Mouse (Mus musculus): ENCODE data around the gene Gp1ba. TPM values are rescaled to one million over a fixed set of nuclear protein-coding genes. Genes with fewer than 3 reads are reported as not detected.

Gp1ba gene
- polyA plus RNA-seq, 1 experiment from 2014 or later = 0.15 TPM

DNA sequence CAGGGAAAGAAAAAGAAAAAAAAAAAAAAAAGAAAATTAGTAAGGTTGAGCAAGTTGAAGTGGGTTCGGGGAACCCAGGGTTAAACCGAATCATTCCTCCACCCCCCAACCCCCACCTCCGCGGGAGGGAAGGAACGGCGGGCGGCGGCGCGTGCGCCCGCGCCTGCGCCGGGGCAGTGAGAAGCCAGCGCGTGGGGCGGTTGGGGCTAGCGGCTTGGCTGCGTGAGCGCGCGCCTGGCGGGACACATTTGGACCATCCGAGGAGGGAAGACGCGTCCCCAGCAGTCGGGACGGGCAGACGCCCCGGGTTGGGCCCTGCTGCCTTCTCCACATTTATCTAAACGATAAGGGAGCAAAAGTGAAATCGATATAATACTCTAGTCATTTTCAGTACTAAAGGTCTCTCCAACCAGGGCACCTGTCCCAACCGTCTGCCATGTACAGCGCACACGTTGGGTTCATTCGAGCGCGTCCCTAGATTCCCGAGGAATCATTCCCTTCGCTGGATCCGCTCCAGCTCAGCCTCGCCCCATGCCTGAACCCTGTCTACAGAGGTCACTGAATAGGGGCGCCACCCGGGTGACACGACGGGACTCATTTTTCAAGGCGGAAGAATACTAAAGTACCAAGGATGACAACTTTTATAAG, 16.1 kb downstream of the Gp1ba start:
- peak overlapping the region; percentile 95 for H3K27ac ChIP-seq (replicated peaks)
- H3K4me3 ChIP-seq (replicated peaks) = peak overlapping the region; percentile 69
- under 1% methylated on average over 48 of the region's 48 CpGs for WGBS
- H3K4me1 ChIP-seq = peaks cover 54% of the 10 kb centered on the region
- no peaks in the 10 kb centered on the region for H3K27me3 ChIP-seq (replicated peaks)
- no peaks in the 10 kb centered on the region for H3K9me3 ChIP-seq (replicated peaks)
- peak overlapping the region; percentile 86 for H3K9ac ChIP-seq (replicated peaks)
- peak; percentile 65 for ATAC-seq (ENCODE audit: low FRiP score)
- peak overlapping the region; percentile 91 for H3K4me2 ChIP-seq
- H3K36me3 ChIP-seq = peaks cover 20% of the 10 kb centered on the region

DNA sequence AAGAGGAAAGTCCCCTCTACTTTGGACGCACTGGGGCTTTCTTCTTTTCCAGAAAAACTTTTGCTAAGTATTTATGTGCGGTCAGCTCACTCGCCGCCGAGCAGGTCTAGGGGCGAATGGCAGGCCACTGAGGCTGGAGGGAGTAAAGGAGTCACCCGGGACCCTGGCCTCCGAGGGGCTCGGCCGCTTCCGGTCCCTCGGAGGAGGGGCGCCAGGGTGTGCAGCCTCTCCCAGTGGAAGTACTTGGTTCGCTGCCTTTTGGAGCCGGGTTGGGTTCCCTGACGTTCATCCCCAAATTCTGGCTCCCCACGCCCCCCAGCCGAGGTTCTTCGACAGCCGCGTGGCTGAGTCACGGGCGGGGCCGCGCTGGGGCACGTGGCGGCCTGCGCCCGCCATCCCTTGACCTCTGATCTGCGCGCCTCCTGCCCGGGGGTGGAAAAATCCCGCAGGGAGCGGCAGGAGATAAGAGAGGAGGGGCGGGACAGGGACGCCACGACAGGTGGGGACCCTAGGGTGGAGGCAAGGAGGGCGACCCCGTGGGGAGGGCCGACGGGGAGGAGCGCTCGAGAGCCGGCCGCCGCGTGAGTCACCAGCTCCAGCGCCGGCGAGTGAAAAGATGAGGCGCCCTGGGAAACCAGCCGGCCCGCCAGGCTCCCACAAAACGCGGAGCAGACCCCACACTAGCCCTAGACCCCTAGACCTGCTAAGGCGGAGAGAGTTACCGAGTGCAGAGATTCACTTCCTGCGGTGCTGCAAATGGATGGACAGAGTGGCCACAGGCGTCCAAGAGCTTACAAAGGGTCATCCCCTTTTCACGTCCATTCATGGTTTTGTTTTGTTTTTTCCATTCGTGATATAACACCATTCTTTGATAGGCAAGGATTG, 16.9 kb downstream of the Gp1ba start:
- Histone ChIP-seq H3K4me1 (peaks cover 49% of the 10 kb centered on the region), H3K4me3 (replicated peaks) (peak overlapping the region; percentile 69), H3K4me2 (peak overlapping the region; percentile 91), H3K27ac (replicated peaks) (peak overlapping the region; percentile 95), H3K36me3 (peaks cover 12% of the 10 kb centered on the region), H3K27me3 (replicated peaks) (no peaks in the 10 kb centered on the region), H3K9me3 (replicated peaks) (no peaks in the 10 kb centered on the region), H3K9ac (replicated peaks) (peak overlapping the region; percentile 86)
- WGBS = under 1% methylated on average over 61 of the region's 61 CpGs
- ATAC-seq (ENCODE audit: low FRiP score) = no peak

DNA sequence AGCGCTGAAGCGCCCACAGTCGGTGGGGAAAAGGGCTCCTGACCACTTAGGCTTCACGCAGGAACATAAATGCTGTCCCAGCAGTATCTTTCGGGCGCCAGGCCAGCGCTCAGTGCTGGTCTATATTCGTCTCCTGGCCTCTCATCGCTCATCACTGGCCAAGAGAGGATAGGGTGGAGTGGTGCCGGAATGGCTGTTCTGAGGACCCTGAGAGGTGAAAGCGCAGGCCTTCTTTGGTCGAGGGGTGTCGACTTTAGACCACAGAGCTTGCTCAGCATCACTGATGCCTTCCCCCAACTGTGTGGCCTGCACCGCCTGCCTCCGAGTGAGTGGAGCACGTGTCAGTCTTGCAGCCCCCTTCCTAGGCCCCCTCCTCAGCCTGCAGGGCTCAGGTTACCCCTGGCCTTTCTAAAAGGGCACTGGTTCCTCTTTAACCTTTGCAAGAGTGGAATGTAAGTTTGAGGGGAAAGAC, 17.6 kb downstream of the Gp1ba start:
- H3K27ac ChIP-seq (replicated peaks) = peak overlapping the region; percentile 95

DNA sequence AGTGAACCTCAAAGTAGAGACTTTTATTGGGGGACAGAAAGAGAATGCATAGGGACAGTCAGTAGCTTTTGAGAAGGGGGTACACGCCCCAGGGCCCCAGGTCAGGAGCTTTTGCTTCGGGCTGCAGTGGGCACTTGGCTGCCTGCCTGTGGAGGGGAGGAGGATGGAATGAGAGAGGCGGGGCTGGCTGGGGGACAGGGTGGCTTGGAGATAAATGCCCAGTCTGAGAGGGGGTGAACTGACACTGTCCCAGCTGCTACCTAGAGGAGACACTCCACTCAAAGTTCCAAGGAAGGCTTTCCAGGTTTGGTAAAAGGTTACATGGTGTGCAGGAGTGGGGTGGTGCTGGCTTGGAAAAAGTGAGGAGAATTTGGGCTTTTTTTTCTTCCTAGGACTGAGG, 18.0 kb downstream of the Gp1ba start, which contains the start of gene Eno3:
Gene Eno3 (plus strand): TSS at position 239 of the 400 bp plus-strand sequence.
- peak within 1 kb of the TSS; percentile 91 for H3K4me2 ChIP-seq
- peaks cover 38% of the 10 kb centered on the region for H3K4me1 ChIP-seq
- WGBS = 12% methylated on average over 3 of the region's 3 CpGs
- no peak for ATAC-seq (ENCODE audit: low FRiP score)
- H3K36me3 ChIP-seq = peaks cover 2% of the 10 kb centered on the region; the same call in 1 of the 2 replicates
- peak within 1 kb of the TSS; percentile 69 for H3K4me3 ChIP-seq (replicated peaks)
- peak within 1 kb of the TSS; percentile 95 for H3K27ac ChIP-seq (replicated peaks)
- peak within 1 kb of the TSS; percentile 86 for H3K9ac ChIP-seq (replicated peaks)
- H3K27me3 ChIP-seq (replicated peaks) = no peaks in the 10 kb centered on the region
- no peaks in the 10 kb centered on the region for H3K9me3 ChIP-seq (replicated peaks)

More for the DNA sequence above, 17.6 kb downstream of the Gp1ba start:
- Histone ChIP-seq H3K9me3 (replicated peaks) (no peaks in the 10 kb centered on the region), H3K4me3 (replicated peaks) (peak overlapping the region; percentile 69), H3K4me2 (peak overlapping the region; percentile 91), H3K4me1 (peaks cover 42% of the 10 kb centered on the region), H3K27me3 (replicated peaks) (no peaks in the 10 kb centered on the region), H3K9ac (replicated peaks) (peak overlapping the region; percentile 86), H3K36me3 (peaks cover 5% of the 10 kb centered on the region)
- 6% methylated on average over 16 of the region's 16 CpGs for WGBS
- ATAC-seq (ENCODE audit: low FRiP score) = no peak

DNA sequence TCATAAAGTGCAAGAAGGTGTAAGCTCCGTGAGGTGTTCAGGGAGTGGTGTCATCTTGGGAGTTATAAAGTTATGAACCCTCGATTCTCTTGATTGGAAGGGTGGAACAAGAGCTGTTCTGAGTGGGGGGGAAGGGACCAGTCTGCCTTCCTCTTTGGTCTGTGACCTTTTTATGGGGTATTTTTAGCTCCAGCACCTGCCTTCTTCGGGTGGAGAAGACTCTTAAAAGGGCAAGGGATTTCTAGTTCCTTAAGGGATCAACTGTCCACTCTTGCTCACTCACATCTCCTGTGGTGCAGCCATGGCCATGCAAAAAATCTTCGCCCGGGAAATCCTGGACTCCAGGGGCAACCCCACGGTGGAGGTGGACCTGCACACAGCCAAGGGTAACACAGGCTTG, 18.7 kb downstream of the Gp1ba start:
- Histone ChIP-seq H3K4me1 (peaks cover 32% of the 10 kb centered on the region), H3K9me3 (replicated peaks) (no peaks in the 10 kb centered on the region), H3K4me2 (no peak overlapping the region), H3K27me3 (replicated peaks) (no peaks in the 10 kb centered on the region), H3K9ac (replicated peaks) (no peak overlapping the region), H3K27ac (replicated peaks) (no peak overlapping the region), H3K36me3 (peaks cover 6% of the 10 kb centered on the region), H3K4me3 (replicated peaks) (no peak overlapping the region)
- WGBS = 58% methylated on average over 6 of the region's 6 CpGs
- no peak for ATAC-seq (ENCODE audit: low FRiP score)

DNA sequence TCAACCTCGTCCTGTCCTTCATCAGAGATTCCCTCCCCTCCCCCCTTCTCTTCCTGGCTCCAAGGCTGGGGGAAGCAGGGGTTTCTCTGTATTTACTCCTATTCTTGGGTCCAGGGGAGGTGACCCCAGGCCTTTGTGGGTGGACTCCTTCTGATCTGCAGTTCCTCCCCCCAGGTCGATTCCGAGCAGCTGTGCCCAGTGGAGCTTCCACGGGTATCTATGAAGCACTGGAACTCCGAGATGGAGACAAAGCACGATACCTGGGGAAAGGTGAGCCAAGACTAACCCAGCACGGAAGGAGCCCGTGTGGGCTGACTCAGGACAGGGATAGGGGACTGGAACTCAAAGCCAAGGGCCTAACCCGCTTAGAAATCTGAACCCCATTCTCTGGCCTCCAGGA, 19.1 kb downstream of the Gp1ba start:
- no peaks in the 10 kb centered on the region for H3K27me3 ChIP-seq (replicated peaks)
- no peak overlapping the region for H3K4me3 ChIP-seq (replicated peaks)
- no peak overlapping the region for H3K4me2 ChIP-seq
- no peak overlapping the region for H3K9ac ChIP-seq (replicated peaks)
- WGBS = 72% methylated on average over 9 of the region's 9 CpGs
- no peak overlapping the region for H3K27ac ChIP-seq (replicated peaks)
- H3K9me3 ChIP-seq (replicated peaks) = no peaks in the 10 kb centered on the region
- peaks cover 27% of the 10 kb centered on the region for H3K4me1 ChIP-seq
- H3K36me3 ChIP-seq = peaks cover 10% of the 10 kb centered on the region
- ATAC-seq (ENCODE audit: low FRiP score) = no peak

DNA sequence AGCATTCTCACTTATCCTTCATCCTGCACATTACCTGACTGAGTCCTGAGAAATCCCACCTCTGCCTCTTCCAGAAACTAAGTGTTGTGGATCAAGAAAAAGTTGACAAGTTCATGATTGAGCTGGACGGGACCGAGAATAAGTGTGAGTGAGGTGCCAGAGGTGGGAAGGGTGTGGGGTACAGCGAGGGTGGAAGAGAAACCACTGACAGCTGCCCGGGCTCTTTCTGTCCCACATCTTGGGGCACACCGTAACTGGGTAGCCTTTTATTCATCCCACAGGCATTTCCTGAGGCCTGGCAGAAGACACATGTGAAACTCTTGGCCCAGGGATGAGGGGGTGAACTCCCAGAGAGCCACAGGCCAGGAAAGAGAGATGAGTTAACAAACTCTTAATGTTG, 19.6 kb downstream of the Gp1ba start:
- peaks cover 15% of the 10 kb centered on the region for H3K36me3 ChIP-seq
- no peak overlapping the region for H3K4me2 ChIP-seq
- whole genome bisulfite sequencing = 87% methylated on average over 5 of the region's 5 CpGs
- H3K27ac ChIP-seq (replicated peaks) = no peak overlapping the region
- H3K4me3 ChIP-seq (replicated peaks) = no peak overlapping the region
- ATAC-seq (ENCODE audit: low FRiP score) = no peak
- H3K4me1 ChIP-seq = peaks cover 22% of the 10 kb centered on the region
- no peaks in the 10 kb centered on the region for H3K27me3 ChIP-seq (replicated peaks)
- H3K9me3 ChIP-seq (replicated peaks) = no peaks in the 10 kb centered on the region
- no peak overlapping the region for H3K9ac ChIP-seq (replicated peaks)

DNA sequence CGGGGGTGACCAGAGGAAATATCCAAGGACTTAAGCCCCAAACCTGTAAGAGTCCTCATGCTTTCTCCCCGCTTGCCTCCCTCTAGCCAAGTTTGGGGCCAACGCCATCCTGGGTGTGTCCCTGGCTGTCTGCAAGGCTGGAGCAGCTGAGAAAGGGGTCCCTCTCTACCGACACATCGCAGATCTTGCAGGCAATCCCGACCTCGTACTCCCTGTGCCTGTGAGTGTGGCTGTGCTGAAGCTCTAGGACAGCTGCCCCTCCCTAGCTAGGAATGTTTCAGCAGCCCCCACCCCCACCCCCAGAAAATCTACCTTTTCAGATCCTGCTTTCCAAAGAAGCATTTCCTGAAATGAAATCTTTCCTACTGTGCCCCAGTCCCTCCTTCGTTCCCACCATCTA, 20.0 kb downstream of the Gp1ba start:
- Histone ChIP-seq H3K27ac (replicated peaks) (no peak overlapping the region), H3K9me3 (replicated peaks) (no peaks in the 10 kb centered on the region), H3K36me3 (peaks cover 20% of the 10 kb centered on the region), H3K9ac (replicated peaks) (no peak overlapping the region), H3K4me2 (no peak overlapping the region), H3K4me1 (peaks cover 22% of the 10 kb centered on the region), H3K4me3 (replicated peaks) (no peak overlapping the region), H3K27me3 (replicated peaks) (no peaks in the 10 kb centered on the region)
- ATAC-seq (ENCODE audit: low FRiP score) = no peak
- WGBS = 90% methylated on average over 8 of the region's 8 CpGs

DNA sequence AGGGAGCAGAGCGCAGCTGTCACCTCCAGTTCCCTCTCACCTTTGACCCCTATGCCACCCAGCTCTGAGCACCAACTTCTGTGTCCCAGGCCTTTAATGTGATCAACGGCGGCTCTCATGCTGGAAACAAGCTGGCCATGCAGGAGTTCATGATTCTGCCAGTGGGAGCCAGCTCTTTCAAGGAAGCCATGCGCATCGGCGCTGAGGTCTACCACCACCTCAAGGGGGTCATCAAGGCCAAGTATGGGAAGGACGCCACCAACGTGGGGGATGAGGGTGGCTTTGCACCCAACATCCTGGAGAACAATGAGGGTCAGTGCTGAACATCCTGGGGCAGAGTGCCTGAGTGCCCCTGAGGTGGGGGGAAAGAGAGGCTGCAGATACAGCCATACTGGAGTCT, 21.6 kb downstream of the Gp1ba start:
- Histone ChIP-seq H3K27me3 (replicated peaks) (no peaks in the 10 kb centered on the region), H3K9ac (replicated peaks) (no peak overlapping the region), H3K9me3 (replicated peaks) (no peaks in the 10 kb centered on the region), H3K27ac (replicated peaks) (no peak overlapping the region), H3K4me3 (replicated peaks) (no peak overlapping the region), H3K36me3 (peaks cover 33% of the 10 kb centered on the region), H3K4me1 (peaks cover 16% of the 10 kb centered on the region), H3K4me2 (no peak overlapping the region)
- WGBS = 90% methylated on average over 8 of the region's 8 CpGs
- ATAC-seq (ENCODE audit: low FRiP score) = no peak

DNA sequence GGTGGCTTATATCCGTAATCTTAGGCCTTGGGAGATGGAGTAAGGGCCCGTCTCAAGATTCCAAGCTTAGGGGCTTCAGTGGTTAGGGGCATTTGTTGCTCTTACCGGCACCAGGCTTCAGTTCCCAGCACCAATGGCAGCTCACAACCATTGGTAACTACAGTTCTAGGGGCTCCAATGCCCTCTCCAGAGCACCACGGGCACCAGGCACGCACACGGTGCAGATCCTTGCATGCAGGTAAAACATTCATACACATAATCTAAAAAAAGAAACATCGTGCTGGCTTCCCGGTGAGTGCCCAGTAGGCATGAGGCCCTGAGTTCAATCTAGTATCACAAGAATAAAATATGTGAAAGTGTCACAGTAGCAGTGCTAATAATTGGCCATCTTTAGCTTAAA, 24.2 kb downstream of the Gp1ba start:
- Histone ChIP-seq H3K27me3 (replicated peaks) (no peaks in the 10 kb centered on the region), H3K4me3 (replicated peaks) (no peak overlapping the region), H3K4me2 (no peak overlapping the region), H3K9ac (replicated peaks) (no peak overlapping the region), H3K9me3 (replicated peaks) (no peaks in the 10 kb centered on the region), H3K27ac (replicated peaks) (no peak overlapping the region), H3K4me1 (peaks cover 20% of the 10 kb centered on the region), H3K36me3 (peaks cover 38% of the 10 kb centered on the region)
- ATAC-seq (ENCODE audit: low FRiP score) = no peak
- 95% methylated on average over 8 of the region's 8 CpGs for WGBS

DNA sequence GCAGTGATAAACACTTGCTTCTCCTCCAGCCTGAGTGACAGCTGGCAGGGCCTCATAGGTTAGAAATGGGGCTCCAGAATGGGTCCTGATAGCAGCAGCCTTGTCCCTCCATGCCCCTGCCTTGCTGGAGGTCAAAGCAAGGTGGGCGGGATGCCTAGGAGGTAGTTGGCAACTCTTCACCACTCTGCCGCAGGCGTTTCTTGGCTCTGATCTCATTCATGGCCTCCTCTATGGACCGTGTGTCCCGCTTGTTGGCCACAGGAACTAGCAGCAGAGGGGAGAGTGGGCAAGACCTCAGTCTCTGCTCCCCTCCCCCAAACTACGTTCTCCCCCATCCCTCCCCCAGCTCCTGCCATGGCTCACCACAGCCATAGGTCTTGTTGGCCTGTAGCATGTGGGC, 25.0 kb downstream of the Gp1ba start:
- H3K9ac ChIP-seq (replicated peaks) = no peak overlapping the region
- H3K9me3 ChIP-seq (replicated peaks) = no peaks in the 10 kb centered on the region
- no peak overlapping the region for H3K27ac ChIP-seq (replicated peaks)
- peaks cover 38% of the 10 kb centered on the region for H3K36me3 ChIP-seq
- no peak overlapping the region for H3K4me3 ChIP-seq (replicated peaks)
- no peak for ATAC-seq (ENCODE audit: low FRiP score)
- H3K4me2 ChIP-seq = no peak overlapping the region
- H3K4me1 ChIP-seq = peaks cover 22% of the 10 kb centered on the region
- WGBS = 90% methylated on average over 6 of the region's 6 CpGs
- H3K27me3 ChIP-seq (replicated peaks) = no peaks in the 10 kb centered on the region

DNA sequence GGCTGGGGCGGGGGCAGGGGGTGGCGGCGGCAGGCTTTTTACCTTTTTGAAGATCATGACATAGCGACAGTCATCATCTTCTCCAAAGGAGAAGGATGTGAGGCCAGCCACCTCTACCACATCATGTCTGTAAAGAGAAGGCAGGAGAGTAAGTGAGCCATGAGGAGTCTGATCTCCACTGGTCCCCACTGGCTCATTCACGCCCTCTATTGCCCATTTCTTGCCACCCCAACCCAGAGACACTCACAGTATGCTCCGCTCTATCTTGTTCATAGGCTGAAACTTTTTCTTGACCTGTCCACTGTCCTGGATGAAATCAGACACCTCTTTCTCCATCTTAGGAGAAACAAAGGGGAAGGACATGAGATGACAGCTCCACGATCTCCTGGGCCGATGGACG, 25.8 kb downstream of the Gp1ba start:
- ATAC-seq (ENCODE audit: low FRiP score) = no peak
- Histone ChIP-seq H3K9me3 (replicated peaks) (no peaks in the 10 kb centered on the region), H3K4me1 (peaks cover 22% of the 10 kb centered on the region), H3K9ac (replicated peaks) (no peak overlapping the region), H3K4me3 (replicated peaks) (no peak overlapping the region), H3K27me3 (replicated peaks) (no peaks in the 10 kb centered on the region), H3K36me3 (peaks cover 38% of the 10 kb centered on the region), H3K27ac (replicated peaks) (no peak overlapping the region), H3K4me2 (no peak overlapping the region)
- 92% methylated on average over 9 of the region's 9 CpGs for WGBS
